In genomic region chr8:35919859-35920675, GRCm38 (mm10) we compare ENCODE assay signal across 9 mouse cellular contexts.
DNase-seq lines count a peak whose midpoint lies in the region; ATAC-seq and TF ChIP-seq lines count a peak whose summit lies in the region.
"Had no signal": no experiment of that assay in that cellular context is flagged by ENCODE, and none has a peak within 500 bp of the region (broad histone marks: within the 10 kb centered on the region; RNA-seq: fewer than 3 reads in every experiment).

No protein-coding gene starts in this region.

- WGBS in liver, embryonic 12.5 days (ENCODE audit: insufficient replicate concordance) = 47% methylated on average over 8 of the region's 8 CpGs

- no peak overlapping the region for H3K4me2 ChIP-seq in liver, embryonic 12.5 days

- H3K4me1 ChIP-seq in liver, embryonic 12.5 days = no peaks in the 10 kb centered on the region

- no peaks in the 10 kb centered on the region for H3K79me2 ChIP-seq in C2C12 (ENCODE audit: control insufficient read depth, insufficient read depth)

- intact Hi-C loops in heart, postnatal 36 days (cut with DNase I) = loop anchor here (2.0 kb wide), 1 partner anchor 37 kb away; no protein-coding TSS in a partner anchor

- peak; percentile 27 to 47 for DNase-seq in heart, adult 18-20 months
- DNase-seq in heart, postnatal 36 days = no peak
- peak; percentile 84 for DNase-seq in fibroblast of lung, adult 2 months (ENCODE audit: low read depth)
- DNase-seq in spleen, adult 12 weeks (ENCODE audit: low spot score) = no peak
- no peak for DNase-seq in ovary, postnatal 36 days (ENCODE audit: low spot score)
- DNase-seq in spleen, postnatal 14 days (ENCODE audit: low spot score in 2 of 2) = no peak
- DNase-seq: midbrain, embryonic 14.5 days had no signal

- no peaks in the 10 kb centered on the region for H3K27me3 ChIP-seq in C2C12 (ENCODE audit: control insufficient read depth, insufficient read depth, insufficient read length)
- H3K27me3 ChIP-seq in liver, embryonic 12.5 days (replicated peaks) = no peaks in the 10 kb centered on the region

- no peak overlapping the region for H3ac ChIP-seq in C2C12 (ENCODE audit: control insufficient read depth, insufficient read length, low read depth)

- H3K9ac ChIP-seq in liver, embryonic 12.5 days = no peak overlapping the region

- H3K9me3 ChIP-seq in liver, embryonic 12.5 days (replicated peaks) = no peaks in the 10 kb centered on the region

- H3K79me3 ChIP-seq in C2C12 (ENCODE audit: low read depth) = no peaks in the 10 kb centered on the region

- H3K36me3 ChIP-seq in C2C12 (ENCODE audit: control insufficient read depth, insufficient read depth) = no peaks in the 10 kb centered on the region
- no peaks in the 10 kb centered on the region for H3K36me3 ChIP-seq in liver, embryonic 12.5 days

- ATAC-seq in liver, embryonic 12.5 days = peak; percentile 35; the same call in 1 of the 2 replicates

- H3K4me3 ChIP-seq in C2C12 (ENCODE audit: insufficient read depth, poor library complexity, severe bottlenecking) = no peak overlapping the region
- no peak overlapping the region for H3K4me3 ChIP-seq in liver, embryonic 12.5 days

- no peak for TF ChIP-seq CTCF in C2C12 (IDR thresholded peaks at IDR 0.05; ENCODE audit: control insufficient read depth, insufficient read depth, insufficient read length)

- no peak overlapping the region for H3K27ac ChIP-seq in liver, embryonic 12.5 days

TF ChIP-seq in C2C12, 6 proteins besides CTCF, POLR2A, EP300 and RAD21:
- no peak for TF ChIP-seq MAX (IDR thresholded peaks at IDR 0.05)
- TF ChIP-seq FOSL1 (IDR thresholded peaks at IDR 0.05; ENCODE audit: insufficient read depth, low read length, poor library complexity, severe bottlenecking) = no peak
- TF ChIP-seq MYOG (IDR thresholded peaks at IDR 0.05; ENCODE audit: control insufficient read depth, extremely low read depth, insufficient read length) = no peak
- no peak for TF ChIP-seq USF1 (IDR thresholded peaks at IDR 0.05; ENCODE audit: low read depth)
- peak; percentile 58 for TF ChIP-seq CEBPB (IDR thresholded peaks at IDR 0.05; ENCODE audit: low read depth)

Comparison
In these comparisons a context has a peak if more than half of its experiments do, and no peak if none do; other contexts are left out.
1. DNase-seq: peak in heart, adult 18-20 months (2 of 2) and fibroblast of lung, adult 2 months (single experiment); none in heart, postnatal 36 days (0 of 2), spleen, adult 12 weeks (single experiment), ovary, postnatal 36 days (single experiment) and spleen, postnatal 14 days (0 of 2).